Mouse (Mus musculus): ENCODE results near the gene Irgm2. TPM values are rescaled to one million over a fixed set of nuclear protein-coding genes. Genes with fewer than 3 reads are reported as not detected.
"Not testable (repeated sequence)": the region's sequence is repeated elsewhere in the genome, so short reads cannot be mapped to it uniquely, and the experiment has no call there.

Irgm2 gene
- polyA plus RNA-seq, 1 experiment from 2014 or later = 0.51 TPM

DNA sequence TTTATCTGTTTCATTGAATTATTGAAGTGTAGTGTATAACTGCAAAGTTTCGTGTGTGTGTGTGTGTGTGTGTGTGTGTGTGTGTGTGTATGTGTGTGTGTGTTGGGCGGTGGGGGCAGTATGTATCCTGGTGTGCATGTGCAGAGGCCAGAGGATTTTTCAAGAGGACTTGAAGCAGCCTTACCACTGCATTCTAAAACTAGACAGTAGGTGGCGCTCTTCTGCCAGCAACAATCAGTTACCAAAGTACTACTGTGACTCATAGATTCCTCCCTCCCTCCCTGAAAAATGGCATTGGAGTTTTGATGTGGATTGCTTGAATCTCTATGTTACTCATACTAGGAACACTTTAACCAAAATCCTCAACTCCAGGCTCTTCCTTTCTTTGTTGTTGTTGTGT, 19.9 kb upstream of the Irgm2 start:
- Histone ChIP-seq H3K9me3 (ENCODE audit: control insufficient read depth, low read length) (no peaks in the 10 kb centered on the region), H3K4me2 (no peak overlapping the region), H3K4me1 (ENCODE audit: control insufficient read depth, insufficient read depth, low read length) (no peaks in the 10 kb centered on the region), H3K27me3 (ENCODE audit: control insufficient read depth, insufficient read depth, low read length) (no peaks in the 10 kb centered on the region), H3K27ac (ENCODE audit: low read depth, low read length) (no peak overlapping the region), H3K9ac (ENCODE audit: low read length) (no peak overlapping the region), H3K36me3 (ENCODE audit: control insufficient read depth, insufficient read depth, low read length) (peaks cover 8% of the 10 kb centered on the region), H3K4me3 (ENCODE audit: low read depth, low read length) (no peak overlapping the region)
- no peak for ATAC-seq (ENCODE audit: low FRiP score)
- 24% methylated on average over 3 of the region's 3 CpGs for WGBS
- DNase-seq (ENCODE audit: low spot score, missing footprints) = peak; percentile 98

DNA sequence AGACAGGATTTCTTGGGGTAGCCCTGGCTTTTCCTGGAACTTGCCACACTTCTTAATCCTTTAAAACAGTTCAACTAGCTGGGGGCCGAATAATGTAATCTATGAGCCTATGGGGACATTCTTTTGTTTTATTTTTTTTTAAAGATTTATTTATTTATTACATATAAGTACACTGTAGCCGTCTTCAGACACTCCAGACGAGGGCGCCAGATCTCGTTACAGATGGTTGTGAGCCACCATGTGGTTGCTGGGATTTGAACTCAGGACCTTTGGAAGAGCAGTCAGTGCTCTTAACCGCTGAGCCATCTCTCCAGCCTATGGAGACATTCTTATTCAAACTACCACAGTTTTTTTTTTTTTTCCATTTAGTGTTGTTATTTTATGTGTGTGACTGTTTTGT, 19.4 kb upstream of the Irgm2 start:
- not testable (repeated sequence) for H3K9me3 ChIP-seq (ENCODE audit: control insufficient read depth, low read length); H3K4me3 ChIP-seq (ENCODE audit: low read depth, low read length); H3K27ac ChIP-seq (ENCODE audit: low read depth, low read length); H3K27me3 ChIP-seq (ENCODE audit: control insufficient read depth, insufficient read depth, low read length); ATAC-seq (ENCODE audit: low FRiP score); DNase-seq (ENCODE audit: low spot score, missing footprints); H3K36me3 ChIP-seq (ENCODE audit: control insufficient read depth, insufficient read depth, low read length); H3K4me1 ChIP-seq (ENCODE audit: control insufficient read depth, insufficient read depth, low read length); H3K4me2 ChIP-seq; H3K9ac ChIP-seq (ENCODE audit: low read length)
- WGBS = 90% methylated on average over 6 of the region's 6 CpGs

- DNase-seq (ENCODE audit: low spot score, missing footprints) (no peak), ATAC-seq (ENCODE audit: low FRiP score) (no peak)
- Histone ChIP-seq H3K4me3 (ENCODE audit: low read depth, low read length) (no peak overlapping the region), H3K27ac (ENCODE audit: low read depth, low read length) (no peak overlapping the region), H3K27me3 (ENCODE audit: control insufficient read depth, insufficient read depth, low read length) (no peaks in the 10 kb centered on the region), H3K4me1 (ENCODE audit: control insufficient read depth, insufficient read depth, low read length) (no peaks in the 10 kb centered on the region), H3K9ac (ENCODE audit: low read length) (no peak overlapping the region), H3K36me3 (ENCODE audit: control insufficient read depth, insufficient read depth, low read length) (peaks cover 5% of the 10 kb centered on the region), H3K4me2 (no peak overlapping the region), H3K9me3 (ENCODE audit: control insufficient read depth, low read length) (no peaks in the 10 kb centered on the region)
- 92% methylated on average over 7 of the region's 7 CpGs for WGBS
Observed at GRCm38 (mm10) chr11:58180756-58181155, 18.7 kb upstream of the Irgm2 start.

GRCm38 (mm10) chr11:58183579-58183978, 15.8 kb upstream of the Irgm2 start:
- H3K36me3 ChIP-seq (ENCODE audit: control insufficient read depth, insufficient read depth, low read length) = no peaks in the 10 kb centered on the region
- no peaks in the 10 kb centered on the region for H3K4me1 ChIP-seq (ENCODE audit: control insufficient read depth, insufficient read depth, low read length)
- ATAC-seq (ENCODE audit: low FRiP score) (no peak), DNase-seq (ENCODE audit: low spot score, missing footprints) (no peak)
- 83% methylated on average over 3 of the region's 3 CpGs for WGBS
- H3K27me3 ChIP-seq (ENCODE audit: control insufficient read depth, insufficient read depth, low read length) = no peaks in the 10 kb centered on the region
- no peak overlapping the region for H3K27ac ChIP-seq (ENCODE audit: low read depth, low read length)
- H3K9ac ChIP-seq (ENCODE audit: low read length) = no peak overlapping the region
- no peak overlapping the region for H3K4me3 ChIP-seq (ENCODE audit: low read depth, low read length)
- no peaks in the 10 kb centered on the region for H3K9me3 ChIP-seq (ENCODE audit: control insufficient read depth, low read length)
- H3K4me2 ChIP-seq = no peak overlapping the region

DNA sequence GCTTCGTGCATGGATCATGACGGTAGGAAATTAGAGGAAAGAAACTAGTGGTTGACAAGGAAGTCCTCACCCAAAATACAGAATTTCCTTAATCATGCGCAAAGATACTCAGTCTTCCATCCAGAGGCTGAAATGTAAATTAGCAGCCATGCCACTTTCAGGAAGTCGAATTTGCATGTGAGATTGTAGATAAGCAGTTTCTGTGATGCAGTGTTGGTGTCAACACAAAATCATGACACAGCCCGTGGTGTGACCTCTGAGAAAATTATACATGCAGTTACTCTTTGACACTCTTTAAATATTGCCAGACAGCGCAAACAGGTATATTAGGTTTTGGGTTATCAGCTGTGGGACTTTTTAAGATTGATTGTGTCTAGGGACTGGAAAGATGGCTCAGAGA, 9.7 kb upstream of the Irgm2 start:
- no peak overlapping the region for H3K27ac ChIP-seq (ENCODE audit: low read depth, low read length)
- DNase-seq (ENCODE audit: low spot score, missing footprints) = no peak
- no peak overlapping the region for H3K4me3 ChIP-seq (ENCODE audit: low read depth, low read length)
- H3K9me3 ChIP-seq (ENCODE audit: control insufficient read depth, low read length) = no peaks in the 10 kb centered on the region
- H3K9ac ChIP-seq (ENCODE audit: low read length) = no peak overlapping the region
- H3K27me3 ChIP-seq (ENCODE audit: control insufficient read depth, insufficient read depth, low read length) = no peaks in the 10 kb centered on the region
- 94% methylated on average over 6 of the region's 6 CpGs for WGBS
- H3K4me2 ChIP-seq = no peak overlapping the region
- H3K4me1 ChIP-seq (ENCODE audit: control insufficient read depth, insufficient read depth, low read length) = no peaks in the 10 kb centered on the region
- no peak for ATAC-seq (ENCODE audit: low FRiP score)
- no peaks in the 10 kb centered on the region for H3K36me3 ChIP-seq (ENCODE audit: control insufficient read depth, insufficient read depth, low read length)

- Histone ChIP-seq H3K36me3 (ENCODE audit: control insufficient read depth, insufficient read depth, low read length) (no peaks in the 10 kb centered on the region), H3K27ac (ENCODE audit: low read depth, low read length) (no peak overlapping the region), H3K4me1 (ENCODE audit: control insufficient read depth, insufficient read depth, low read length) (no peaks in the 10 kb centered on the region), H3K4me2 (no peak overlapping the region), H3K9me3 (ENCODE audit: control insufficient read depth, low read length) (no peaks in the 10 kb centered on the region), H3K4me3 (ENCODE audit: low read depth, low read length) (no peak overlapping the region), H3K27me3 (ENCODE audit: control insufficient read depth, insufficient read depth, low read length) (no peaks in the 10 kb centered on the region), H3K9ac (ENCODE audit: low read length) (no peak overlapping the region)
- no peak for DNase-seq (ENCODE audit: low spot score, missing footprints)
- WGBS = 87% methylated on average over 3 of the region's 3 CpGs
- ATAC-seq (ENCODE audit: low FRiP score) = no peak
Observed at GRCm38 (mm10) chr11:58193326-58193725, 6.1 kb upstream of the Irgm2 start.

GRCm38 (mm10) chr11:58193860-58194520, 5.4 kb upstream of the Irgm2 start:
- Histone ChIP-seq H3K27ac (ENCODE audit: low read depth, low read length) (no peak overlapping the region), H3K4me3 (ENCODE audit: low read depth, low read length) (no peak overlapping the region), H3K4me1 (ENCODE audit: control insufficient read depth, insufficient read depth, low read length) (no peaks in the 10 kb centered on the region), H3K9me3 (ENCODE audit: control insufficient read depth, low read length) (no peaks in the 10 kb centered on the region), H3K9ac (ENCODE audit: low read length) (no peak overlapping the region), H3K36me3 (ENCODE audit: control insufficient read depth, insufficient read depth, low read length) (no peaks in the 10 kb centered on the region), H3K4me2 (no peak overlapping the region), H3K27me3 (ENCODE audit: control insufficient read depth, insufficient read depth, low read length) (no peaks in the 10 kb centered on the region)
- DNase-seq (ENCODE audit: low spot score, missing footprints) (no peak), ATAC-seq (ENCODE audit: low FRiP score) (no peak)
- 37% methylated on average over 4 of the region's 4 CpGs for WGBS

DNA sequence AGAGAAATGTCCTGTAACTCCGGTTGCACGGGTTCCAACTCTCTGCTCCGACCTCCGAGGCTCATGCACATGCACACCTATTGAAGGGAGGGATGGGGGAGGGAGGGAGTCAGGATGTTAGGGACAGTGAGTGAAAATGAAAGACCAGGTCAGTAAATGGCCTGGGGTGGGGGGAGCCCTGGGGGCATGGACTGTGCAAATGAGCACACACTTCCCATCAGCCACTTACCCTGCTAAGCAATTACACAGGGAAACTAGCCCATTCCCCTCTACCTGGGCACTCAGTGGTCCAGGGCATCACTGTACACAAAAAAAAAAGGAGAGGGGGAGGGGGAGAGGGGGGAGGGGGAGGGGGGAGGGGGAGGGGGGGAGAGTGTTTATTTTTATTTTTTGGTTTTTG, 755 bp upstream of the Irgm2 start:
- H3K27ac ChIP-seq (ENCODE audit: low read depth, low read length) = no peak overlapping the region
- no peak overlapping the region for H3K9ac ChIP-seq (ENCODE audit: low read length)
- no peak for ATAC-seq (ENCODE audit: low FRiP score)
- H3K9me3 ChIP-seq (ENCODE audit: control insufficient read depth, low read length) = no peaks in the 10 kb centered on the region
- DNase-seq (ENCODE audit: low spot score, missing footprints) = no peak
- 88% methylated on average over 4 of the region's 4 CpGs for WGBS
- no peaks in the 10 kb centered on the region for H3K36me3 ChIP-seq (ENCODE audit: control insufficient read depth, insufficient read depth, low read length)
- no peak overlapping the region for H3K4me3 ChIP-seq (ENCODE audit: low read depth, low read length)
- no peaks in the 10 kb centered on the region for H3K4me1 ChIP-seq (ENCODE audit: control insufficient read depth, insufficient read depth, low read length)
- H3K4me2 ChIP-seq = no peak overlapping the region
- H3K27me3 ChIP-seq (ENCODE audit: control insufficient read depth, insufficient read depth, low read length) = no peaks in the 10 kb centered on the region

DNA sequence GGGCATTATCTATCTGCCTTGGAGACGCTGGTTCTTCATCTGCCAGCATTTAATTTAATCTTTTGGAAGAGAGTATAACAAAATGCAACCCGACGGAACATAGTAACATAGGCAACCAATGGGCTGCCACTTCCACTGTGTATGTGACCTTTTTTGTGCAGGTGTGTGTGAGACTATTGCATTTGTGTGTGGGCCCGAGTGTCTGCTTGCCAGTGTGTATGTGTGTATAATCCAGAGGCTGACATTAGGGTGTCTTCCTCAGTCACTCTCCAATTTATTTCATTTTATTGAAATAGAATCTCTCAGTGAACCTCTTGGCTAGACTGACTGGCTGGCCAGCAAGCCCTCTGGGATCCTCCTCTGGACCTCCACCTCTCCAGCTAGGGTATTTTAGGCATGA, 808 bp downstream of the Irgm2 start:
- Histone ChIP-seq H3K9me3 (ENCODE audit: control insufficient read depth, low read length) (no peaks in the 10 kb centered on the region), H3K4me2 (no peak overlapping the region), H3K27me3 (ENCODE audit: control insufficient read depth, insufficient read depth, low read length) (no peaks in the 10 kb centered on the region), H3K4me3 (ENCODE audit: low read depth, low read length) (no peak overlapping the region), H3K4me1 (ENCODE audit: control insufficient read depth, insufficient read depth, low read length) (no peaks in the 10 kb centered on the region), H3K36me3 (ENCODE audit: control insufficient read depth, insufficient read depth, low read length) (no peaks in the 10 kb centered on the region), H3K27ac (ENCODE audit: low read depth, low read length) (no peak overlapping the region), H3K9ac (ENCODE audit: low read length) (no peak overlapping the region)
- WGBS = 93% methylated on average over 4 of the region's 4 CpGs
- ATAC-seq (ENCODE audit: low FRiP score) (no peak), DNase-seq (ENCODE audit: low spot score, missing footprints) (no peak)

All from midbrain, embryonic 11.5 days (tissue).